Mouse (Mus musculus) lung, adult 10 weeks (tissue): ENCODE results near the gene V1rd19. TPM values are rescaled to one million over a fixed set of nuclear protein-coding genes. Genes with fewer than 3 reads are reported as not detected.

Experiments used
- polyA plus RNA-seq: library from polyadenylated mRNA; stranded (reverse); fragments of 350-450 nt; fragmentation: Illumina TruSeq; extraction: RNeasy Lipid Tissue Mini Kit (QIAGEN cat#74804); gene quantifications from one replicate; pipeline ENCODE4 v1.2.3, GENCODE M21; 2014; ENCODE audit warnings: low read depth, low replicate concordance; ENCODE audit not compliant: insufficient read depth

Gene V1rd19
- not detected for polyA plus RNA-seq

DNA sequence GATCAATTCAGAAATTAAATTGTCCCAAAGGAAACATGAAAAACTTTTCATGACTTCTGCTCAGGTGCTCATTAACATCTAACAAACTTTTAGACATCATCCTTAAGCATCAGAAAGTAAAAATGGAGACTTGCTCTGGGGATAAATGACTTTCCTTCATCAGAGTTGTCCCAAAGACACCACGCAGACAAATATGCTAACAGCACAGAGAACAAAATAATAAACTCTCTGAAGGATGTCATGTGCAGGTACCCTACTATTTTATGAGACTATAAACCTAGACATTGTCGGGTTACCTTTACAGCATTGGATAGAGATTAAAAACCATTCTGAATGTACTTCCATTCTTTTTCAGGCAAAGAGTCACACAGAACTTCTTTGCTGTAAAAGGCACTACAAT is at the start of gene V1rd19:
Gene V1rd19, plus strand, starts transcription at position 301 of the 400 bp plus-strand sequence.

GRCm38 (mm10) chr7:23974315-23974714 is 27.2 kb upstream of the V1rd19 start, which contains the start of gene Vmn1r181:
TSS of gene Vmn1r181 (plus strand) at chr7:23974615.

DNA sequence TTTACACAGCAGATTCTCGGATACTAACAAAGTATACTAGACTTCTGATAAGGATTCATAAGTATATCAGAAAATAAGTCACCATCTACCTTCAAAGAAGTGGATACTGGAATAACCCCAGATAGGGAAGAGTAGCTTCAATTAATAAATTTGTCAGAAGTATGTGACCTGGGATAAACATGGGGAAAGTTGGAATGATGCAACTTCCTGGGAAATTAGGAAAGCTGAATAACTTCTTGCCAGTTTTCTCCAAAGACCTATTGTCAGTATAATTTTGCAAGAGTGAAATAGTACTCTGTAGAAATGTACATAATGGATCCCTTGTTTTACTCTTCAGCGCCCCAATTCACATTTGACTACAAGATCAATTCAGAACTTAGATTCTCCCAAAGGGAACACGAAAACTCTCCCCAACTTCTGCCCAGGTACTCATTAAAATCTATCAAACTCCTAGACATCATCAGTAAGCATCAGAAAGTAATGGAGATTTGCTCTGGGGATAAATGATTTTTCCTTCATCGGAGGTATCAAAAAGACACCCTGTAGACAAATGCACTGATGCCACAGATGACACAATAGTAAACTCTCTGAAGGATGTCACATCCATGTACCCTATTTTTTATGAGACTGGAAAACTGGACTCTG is 51.3 kb downstream of the V1rd19 start, which contains the start of gene Vmn1r183:
Gene Vmn1r183, plus strand, starts transcription at position 595 of the 645 bp plus-strand sequence.

Other genes starting within 250 kb of the V1rd19 start
- not detected for gene Vmn1r174, start 249.4 kb upstream of the V1rd19 start, polyA plus RNA-seq
- gene Vmn1r175, start 191.0 kb upstream of the V1rd19 start, polyA plus RNA-seq, result not detected
- gene Vmn1r176, start 164.3 kb upstream of the V1rd19 start, polyA plus RNA-seq, result not detected
- gene Vmn1r177, start 135.2 kb upstream of the V1rd19 start, polyA plus RNA-seq, result not detected
- not detected for gene Vmn1r178, start 109.7 kb upstream of the V1rd19 start, polyA plus RNA-seq
- not detected for gene Vmn1r179, start 74.7 kb upstream of the V1rd19 start, polyA plus RNA-seq
- gene Vmn1r180, start 51.1 kb upstream of the V1rd19 start, polyA plus RNA-seq, result not detected
- not detected for gene Vmn1r181, start 27.1 kb upstream of the V1rd19 start, polyA plus RNA-seq
- gene Vmn1r183, start 51.6 kb downstream of the V1rd19 start, polyA plus RNA-seq, result not detected
- 12.8 TPM for gene Zfp180, start 80.2 kb downstream of the V1rd19 start, polyA plus RNA-seq
- 0.94 TPM for gene Zfp112, start 110.6 kb downstream of the V1rd19 start, polyA plus RNA-seq
- gene Zfp235, start 132.5 kb downstream of the V1rd19 start, polyA plus RNA-seq, result 4.7 TPM
- gene Zfp114, start 173.4 kb downstream of the V1rd19 start, polyA plus RNA-seq, result 0.18 TPM
- 2.8 TPM for gene Zfp111, start 209.8 kb downstream of the V1rd19 start, polyA plus RNA-seq
- gene Zfp109, start 235.9 kb downstream of the V1rd19 start, polyA plus RNA-seq, result 0.72 TPM